Mouse (Mus musculus) G1E (cell line): Measurements from ENCODE around the gene Zfp609.

Experiments
- CTCF ChIP-seq: IDR thresholded peaks from 2 replicates; pipeline ENCODE4 v1.5.1; 2012; ENCODE audit warnings: low read depth, low read length, inconsistent platforms, mixed read lengths
- GATA1 ChIP-seq: IDR thresholded peaks from 2 replicates; pipeline ENCODE4 v1.6.1; 2012; ENCODE audit warnings: borderline replicate concordance, low read length, inconsistent platforms, mixed read lengths
- GATA2 ChIP-seq: IDR thresholded peaks from 2 replicates; pipeline ENCODE4 v1.6.1; 2012; ENCODE audit warnings: low read depth, low read length, inconsistent platforms, borderline replicate concordance
- POLR2AphosphoS5 ChIP-seq: IDR thresholded peaks from 2 replicates; pipeline ENCODE4 v1.6.1; 2012; ENCODE audit warnings: low read depth, low read length, inconsistent platforms; ENCODE audit not compliant: insufficient replicate concordance

DNA sequence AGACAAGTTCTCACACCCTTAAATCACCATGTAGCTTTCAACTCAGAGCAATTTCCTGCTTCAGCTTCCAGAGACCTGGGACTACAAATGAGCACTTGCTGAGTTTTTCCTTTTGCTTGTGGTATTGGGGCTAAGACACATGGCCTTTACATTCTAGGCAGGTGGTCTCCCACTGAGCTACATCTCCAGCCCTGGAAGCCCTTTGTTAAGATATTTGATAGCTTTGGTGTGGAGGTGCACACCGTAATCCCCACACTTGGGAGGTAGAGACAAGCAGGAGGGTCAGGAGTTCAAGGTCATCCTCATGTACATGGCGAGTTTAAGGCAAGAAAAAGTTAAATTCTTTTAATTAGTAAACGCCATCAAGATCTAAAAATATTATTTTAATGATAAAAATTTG is 145.2 kb downstream of the Zfp609 start:
- no peak for TF ChIP-seq CTCF
- no peak for TF ChIP-seq GATA2
- no peak for TF ChIP-seq GATA1
- no peak for TF ChIP-seq POLR2AphosphoS5
